Mouse (Mus musculus): ENCODE measurements at regions not wholly inside any gene's neighbourhood (a gene's known extent, or its start where the extent isn't known, plus 50 kb on each side); places are given as distances from the start of the nearest gene placed in this dataset.

- no peak for DNase-seq (ENCODE audit: low spot score)
These were observed 277.7 kb downstream of the Stxbp6 start for GRCm38 (mm10) chr12:44796847-44797246.

GRCm38 (mm10) chr12:44750743-44751142 lies 323.8 kb downstream of the Stxbp6 start:
- DNase-seq (ENCODE audit: low spot score) = no peak

DNA sequence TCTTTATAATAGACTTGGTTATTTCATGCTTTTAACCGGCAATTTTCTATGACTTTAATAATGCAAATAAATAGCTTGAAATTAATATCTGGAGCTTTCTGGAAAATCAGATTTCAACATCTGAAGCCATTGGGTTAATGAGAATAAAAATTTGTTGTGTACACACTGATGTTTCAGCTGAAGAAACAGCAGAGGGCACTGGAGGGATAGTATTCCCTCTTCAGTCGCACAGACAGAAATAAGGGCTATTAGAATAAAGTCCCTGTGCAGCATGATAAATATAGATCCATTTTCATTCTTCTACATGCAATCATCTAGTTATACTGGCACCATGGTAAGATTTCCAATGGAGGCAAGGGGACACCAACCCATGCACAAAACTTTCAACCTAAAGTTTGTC lies 347.7 kb downstream of the Stxbp6 start:
- peak; percentile 2 for DNase-seq (ENCODE audit: low spot score)

Measured in retina, embryonic 14.5 days (tissue).